Mouse (Mus musculus) kidney, embryonic 16.5 days (tissue): ENCODE measurements around the gene Tns2. TPM values are rescaled to one million over a fixed set of nuclear protein-coding genes. Genes with fewer than 3 reads are reported as not detected.
A peak's percentile ranks its signal among the peaks of the same experiment; 100 is the strongest.
"Not testable (repeated sequence)": the region's sequence is repeated elsewhere in the genome, so short reads cannot be mapped to it uniquely, and the experiment has no call there.

ENCODE experiments used
- ATAC-seq: fragments of 200-750 bp; cut with Nextera tagmentation; 2 replicates; pipeline ENCODE4 v1.8.0; 2017; ENCODE audit warnings: moderate TSS enrichment; ENCODE audit not compliant: low FRiP score, low TSS enrichment
- H3K27ac ChIP-seq: fragments of 300-500 bp; sonication (generic); 2 replicates; pipeline ENCODE4 v1.5.1; 2014; ENCODE audit warnings: low read length
- H3K27me3 ChIP-seq: fragments of 300-500 bp; sonication (generic); 2 replicates; pipeline ENCODE4 v1.6.1; 2014; ENCODE audit warnings: low read length, control low read depth, mixed read lengths; ENCODE audit not compliant: insufficient read depth
- H3K36me3 ChIP-seq: fragments of 300-500 bp; sonication (generic); 2 replicates; pipeline ENCODE4 v1.6.1; 2014; ENCODE audit warnings: low read length, control low read depth, mixed read lengths; ENCODE audit not compliant: insufficient read depth
- H3K4me1 ChIP-seq: fragments of 300-500 bp; sonication (generic); 2 replicates; pipeline ENCODE4 v1.6.1; 2014; ENCODE audit warnings: low read length, control low read depth, mixed read lengths; ENCODE audit not compliant: insufficient read depth
- H3K4me2 ChIP-seq: fragments of 300-500 bp; sonication (generic); replicated peaks from 2 replicates; pipeline ENCODE4 v1.6.1; 2014; ENCODE audit warnings: low read depth, low read length
- H3K4me3 ChIP-seq: fragments of 300-500 bp; sonication (generic); 2 replicates; pipeline ENCODE4 v1.5.1; 2014; ENCODE audit warnings: mild to moderate bottlenecking, low read length
- H3K9ac ChIP-seq: fragments of 300-500 bp; sonication (generic); replicated peaks from 2 replicates; pipeline ENCODE4 v1.6.1; 2014; ENCODE audit warnings: low read length
- H3K9me3 ChIP-seq: fragments of 300-500 bp; sonication (generic); 2 replicates; pipeline ENCODE4 v1.6.1; 2016; ENCODE audit warnings: low read length, control low read depth
- WGBS: fragments of 180-500 bp; shearing (Covaris S2); extraction: QIAGEN DNeasy Blood & Tissue Kit; methylation state at CpG from one replicate; pipeline ENCODE4 v1.1.7; 2014; 5-methylcytosine and 5-hydroxymethylcytosine counted together
- polyA plus RNA-seq: library from polyadenylated mRNA; unstranded; fragments of >200 nt; fragmentation: Nextera tagmentation; extraction: Ambion mirVana; gene quantifications from 2 replicates; pipeline ENCODE4 v1.2.1, GENCODE M21; 2015

Gene Tns2
- polyA plus RNA-seq, 1 experiment from 2014 or later = 56.3 TPM

DNA sequence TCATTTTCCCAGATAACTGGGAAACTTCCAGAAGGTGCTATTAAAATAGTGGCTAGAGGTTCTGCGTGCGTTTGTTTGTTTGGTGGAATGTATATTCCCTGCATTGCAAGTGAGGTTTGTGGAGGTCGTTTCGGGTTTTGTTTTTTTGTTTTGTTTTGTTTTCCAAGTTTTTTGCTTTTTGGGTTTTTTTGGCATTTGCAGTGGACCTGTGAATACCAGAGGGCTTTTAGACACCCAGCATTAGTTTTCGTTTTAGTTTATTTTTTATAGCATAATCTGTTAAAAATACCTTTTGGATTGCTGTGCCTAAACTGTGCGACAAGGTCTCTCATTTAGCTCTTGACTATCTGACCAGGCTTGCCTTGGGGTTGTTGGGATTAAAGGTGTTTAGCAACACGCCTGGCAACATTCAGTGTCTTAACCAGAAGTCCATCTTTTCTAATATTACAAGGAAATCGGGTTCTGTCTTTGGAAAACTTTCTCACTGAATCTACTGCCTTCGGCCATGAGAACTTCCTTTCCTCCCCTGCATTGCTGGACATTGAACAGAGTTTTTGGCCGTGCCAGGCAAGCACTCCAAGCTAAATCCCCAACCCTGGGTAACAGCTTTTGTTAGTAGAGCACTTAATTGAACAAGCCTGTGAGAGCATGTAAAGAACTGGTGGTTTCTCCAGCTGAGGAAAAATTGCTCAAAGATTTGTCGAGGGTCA, 25.2 kb upstream of the Tns2 start:
- Histone ChIP-seq H3K4me2 (peak overlapping the region; percentile 82), H3K4me3 (peak overlapping the region; percentile 97), H3K4me1 (peaks cover 34% of the 10 kb centered on the region), H3K36me3 (no peaks in the 10 kb centered on the region), H3K27me3 (no peaks in the 10 kb centered on the region), H3K27ac (peak overlapping the region; percentile 37), H3K9me3 (no peaks in the 10 kb centered on the region), H3K9ac (peak overlapping the region; percentile 98)
- WGBS = 8% methylated on average over 11 of the region's 11 CpGs
- ATAC-seq = no peak

- Histone ChIP-seq H3K9ac (no peak overlapping the region), H3K27me3 (no peaks in the 10 kb centered on the region), H3K4me1 (peaks cover 37% of the 10 kb centered on the region), H3K4me3 (no peak overlapping the region), H3K36me3 (peaks cover 5% of the 10 kb centered on the region; the same call in 1 of the 2 replicates), H3K9me3 (no peaks in the 10 kb centered on the region), H3K27ac (no peak overlapping the region), H3K4me2 (no peak overlapping the region)
- 81% methylated on average over 2 of the region's 2 CpGs for WGBS
- no peak for ATAC-seq
Observed at GRCm38 (mm10) chr15:102077111-102077677, 23.0 kb upstream of the Tns2 start.

- Histone ChIP-seq H3K27ac (no peak overlapping the region), H3K4me1 (peaks cover 32% of the 10 kb centered on the region), H3K9me3 (no peaks in the 10 kb centered on the region), H3K27me3 (no peaks in the 10 kb centered on the region), H3K36me3 (peaks cover 16% of the 10 kb centered on the region), H3K4me3 (no peak overlapping the region), H3K4me2 (no peak overlapping the region), H3K9ac (no peak overlapping the region)
- 56% methylated on average over 4 of the region's 4 CpGs for WGBS
- ATAC-seq = no peak
Observed at GRCm38 (mm10) chr15:102079221-102079620, 21.0 kb upstream of the Tns2 start.

DNA sequence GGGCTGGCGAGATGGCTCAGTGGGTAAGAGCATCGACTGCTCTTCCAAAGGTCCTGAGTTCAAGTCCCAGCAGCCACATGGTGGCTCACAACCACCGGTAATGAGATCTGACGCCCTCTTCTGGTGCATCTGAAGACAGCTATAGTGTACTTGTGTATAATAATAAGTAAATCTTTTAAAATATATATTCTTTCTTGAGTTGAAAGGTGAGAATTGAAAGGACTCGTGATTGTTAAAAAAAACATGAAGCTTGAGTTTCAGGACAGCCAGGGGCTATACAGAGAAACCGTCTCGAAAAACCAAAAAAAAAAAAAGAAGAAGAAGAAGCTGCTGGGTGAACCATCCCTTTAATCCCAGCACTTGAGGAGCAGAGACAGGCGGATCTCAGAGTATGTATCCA, 20.3 kb upstream of the Tns2 start:
- 74% methylated on average over 8 of the region's 8 CpGs for whole genome bisulfite sequencing
- H3K4me1 ChIP-seq = peaks cover 30% of the 10 kb centered on the region
- H3K9ac ChIP-seq, ATAC-seq, H3K4me3 ChIP-seq, H3K9me3 ChIP-seq, H3K27ac ChIP-seq, H3K4me2 ChIP-seq, H3K27me3 ChIP-seq: not testable (repeated sequence)
- peaks cover 23% of the 10 kb centered on the region for H3K36me3 ChIP-seq

GRCm38 (mm10) chr15:102080429-102080828, 19.8 kb upstream of the Tns2 start:
- H3K27me3 ChIP-seq = no peaks in the 10 kb centered on the region
- H3K9me3 ChIP-seq = no peaks in the 10 kb centered on the region
- no peak overlapping the region for H3K4me3 ChIP-seq
- 59% methylated on average over 2 of the region's 2 CpGs for WGBS
- no peak overlapping the region for H3K27ac ChIP-seq
- no peak overlapping the region for H3K9ac ChIP-seq
- peaks cover 25% of the 10 kb centered on the region for H3K36me3 ChIP-seq
- H3K4me2 ChIP-seq = no peak overlapping the region
- no peak for ATAC-seq
- H3K4me1 ChIP-seq = peaks cover 24% of the 10 kb centered on the region

GRCm38 (mm10) chr15:102082148-102082547, 18.1 kb upstream of the Tns2 start:
- H3K27ac ChIP-seq = 0 out of 2 replicates have a peak overlapping the region, but pooled peaks have one; percentile 18
- 85% methylated on average over 4 of the region's 4 CpGs for WGBS
- H3K4me3 ChIP-seq = no peak overlapping the region
- H3K9ac ChIP-seq = no peak overlapping the region
- no peak for ATAC-seq
- H3K9me3 ChIP-seq = no peaks in the 10 kb centered on the region
- H3K4me1 ChIP-seq = peaks cover 15% of the 10 kb centered on the region
- no peaks in the 10 kb centered on the region for H3K27me3 ChIP-seq
- no peak overlapping the region for H3K4me2 ChIP-seq
- peaks cover 38% of the 10 kb centered on the region for H3K36me3 ChIP-seq

DNA sequence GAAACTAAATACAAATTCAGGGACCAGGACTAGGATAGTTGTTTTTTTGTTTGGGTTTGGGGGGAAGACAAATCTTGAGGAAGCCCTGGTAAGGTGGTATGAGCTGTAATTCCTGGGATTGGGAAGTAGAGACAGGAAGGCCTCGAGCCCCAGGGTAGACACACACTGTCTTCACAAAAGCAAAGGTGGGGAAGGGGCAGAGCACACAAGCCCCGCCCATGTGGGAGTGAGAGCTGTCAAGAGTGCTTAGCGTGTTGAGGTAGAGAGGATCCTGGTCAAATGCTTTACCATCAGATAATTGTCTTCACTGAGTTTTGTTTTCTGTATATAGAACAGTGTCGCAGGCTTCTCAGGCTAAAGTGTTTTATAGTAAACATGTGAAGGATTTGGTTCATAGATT, 17.2 kb upstream of the Tns2 start:
- Histone ChIP-seq H3K9ac (no peak overlapping the region), H3K4me2 (no peak overlapping the region), H3K27ac (no peak overlapping the region), H3K4me3 (no peak overlapping the region), H3K27me3 (no peaks in the 10 kb centered on the region), H3K4me1 (peaks cover 15% of the 10 kb centered on the region), H3K36me3 (peaks cover 46% of the 10 kb centered on the region), H3K9me3 (no peaks in the 10 kb centered on the region)
- WGBS = 75% methylated on average over 4 of the region's 4 CpGs
- ATAC-seq = no peak

GRCm38 (mm10) chr15:102089914-102090585, 10.2 kb upstream of the Tns2 start:
- ATAC-seq = no peak
- no peaks in the 10 kb centered on the region for H3K9me3 ChIP-seq
- H3K4me1 ChIP-seq = no peaks in the 10 kb centered on the region
- no peaks in the 10 kb centered on the region for H3K27me3 ChIP-seq
- H3K36me3 ChIP-seq = peaks cover 93% of the 10 kb centered on the region
- no peak overlapping the region for H3K9ac ChIP-seq
- WGBS = 69% methylated on average over 12 of the region's 12 CpGs
- no peak overlapping the region for H3K4me3 ChIP-seq
- no peak overlapping the region for H3K27ac ChIP-seq
- no peak overlapping the region for H3K4me2 ChIP-seq

DNA sequence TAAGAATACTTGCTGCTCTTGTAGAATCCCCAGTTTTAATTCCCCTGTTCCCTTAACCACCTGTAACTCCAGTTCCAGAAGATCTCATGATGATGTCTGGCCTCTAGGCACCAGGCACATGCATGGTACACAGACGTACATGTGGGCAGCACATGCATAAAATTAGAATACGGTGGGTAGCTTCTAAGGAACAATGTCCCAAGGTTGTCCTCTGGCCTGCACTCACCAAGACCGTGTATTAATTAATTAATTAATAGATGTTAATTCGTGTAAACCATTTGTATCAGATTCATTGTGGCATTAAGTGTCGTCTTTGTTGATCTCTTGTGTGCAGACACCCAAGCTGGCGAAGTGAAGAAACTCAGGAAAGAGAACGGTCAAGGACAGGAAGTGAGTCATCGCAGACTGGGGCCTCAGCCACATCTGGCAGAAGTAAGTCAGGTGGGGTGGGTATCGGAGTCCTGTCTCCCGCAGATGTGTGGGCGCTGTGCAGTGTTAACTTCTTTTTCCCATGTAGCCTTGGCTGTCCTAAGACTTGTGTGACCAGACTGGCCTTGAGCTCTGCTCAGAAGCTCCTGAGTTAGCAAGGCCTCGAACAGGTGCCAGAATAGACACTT, 9.0 kb upstream of the Tns2 start:
- Histone ChIP-seq H3K4me2 (no peak overlapping the region), H3K27me3 (no peaks in the 10 kb centered on the region), H3K36me3 (peaks cover 98% of the 10 kb centered on the region), H3K9me3 (no peaks in the 10 kb centered on the region), H3K4me3 (no peak overlapping the region), H3K9ac (no peak overlapping the region), H3K27ac (no peak overlapping the region), H3K4me1 (no peaks in the 10 kb centered on the region)
- 0 out of 2 replicates have a peak, but pooled peaks have one; percentile 15 for ATAC-seq
- 80% methylated on average over 12 of the region's 12 CpGs for WGBS
